Mouse (Mus musculus) E14TG2a.4 (cell line): Measurements from ENCODE around the gene Igf1r.

ENCODE experiments used
- H3K27me3 ChIP-seq: 2 replicates; pipeline ENCODE4 v1.6.1; 2014; ENCODE audit warnings: low read length, control low read depth; ENCODE audit not compliant: insufficient read depth
- H3K36me3 ChIP-seq: 2 replicates; pipeline ENCODE4 v1.6.1; 2014; ENCODE audit warnings: low read length, control low read depth; ENCODE audit not compliant: insufficient read depth
- H3K4me1 ChIP-seq: replicated peaks from 2 replicates; pipeline ENCODE4 v1.6.1; 2014; ENCODE audit warnings: low read depth, low read length, control low read depth
- H3K4me3 ChIP-seq: replicated peaks from 2 replicates; pipeline ENCODE4 v1.5.1; 2014; ENCODE audit warnings: mild to moderate bottlenecking, low read length
- H3K9me3 ChIP-seq: 2 replicates; pipeline ENCODE4 v1.6.1; 2014; ENCODE audit warnings: low read length, control low read depth
- CTCF ChIP-seq: conservative IDR thresholded peaks from 2 replicates; pipeline ENCODE4 v1.5.1; 2014; ENCODE audit warnings: low read length
- NANOG ChIP-seq: IDR thresholded peaks from 2 replicates; pipeline ENCODE4 v1.6.1; 2014; ENCODE audit warnings: borderline replicate concordance, low read length, mixed read lengths
- POU5F1 ChIP-seq: IDR thresholded peaks from 2 replicates; pipeline ENCODE4 v1.6.1; 2014; ENCODE audit warnings: low read length, borderline replicate concordance

The Igf1r gene

DNA sequence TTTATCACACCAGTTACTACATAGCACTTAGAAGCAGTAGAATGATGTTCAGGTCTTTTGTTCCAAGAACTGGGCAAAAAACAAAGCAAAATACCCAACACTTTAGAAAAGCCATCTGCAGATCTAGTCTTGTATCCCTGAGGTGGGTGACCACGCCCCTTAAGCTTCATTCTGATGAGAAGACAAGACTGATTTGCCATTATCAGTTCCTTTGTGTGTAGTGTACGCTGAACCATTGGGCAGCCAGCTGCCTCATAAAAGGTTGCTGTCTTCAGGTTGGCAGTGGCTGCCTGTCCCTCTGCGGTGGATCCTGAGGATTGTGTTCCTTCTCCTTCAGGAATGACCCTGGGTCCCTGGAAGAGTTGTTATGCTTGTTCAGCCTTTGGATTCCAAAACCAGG, 11.1 kb downstream of the Igf1r start:
- TF ChIP-seq NANOG = no peak
- TF ChIP-seq CTCF = no peak
- no peak for TF ChIP-seq POU5F1

DNA sequence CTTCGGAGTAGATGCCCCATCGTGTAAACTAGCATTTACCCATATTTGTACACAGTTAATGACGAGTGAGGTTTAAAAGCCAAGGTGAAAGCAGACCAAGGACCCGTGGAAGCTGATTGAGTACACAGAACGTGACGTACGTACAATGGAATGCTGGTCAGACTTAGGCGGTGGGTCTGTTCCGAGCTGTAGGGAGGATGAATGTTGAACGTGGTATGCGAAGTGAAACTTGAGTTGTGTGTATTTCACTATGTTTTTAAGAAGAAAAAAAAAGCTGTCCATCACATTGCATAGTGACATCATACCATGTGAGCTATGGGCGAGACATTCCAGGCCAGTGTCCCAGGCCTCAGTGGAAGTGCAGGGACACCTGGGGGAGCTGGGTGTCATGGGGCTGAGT, 15.8 kb downstream of the Igf1r start:
- peaks cover 11% of the 10 kb centered on the region for H3K4me1 ChIP-seq
- no peak overlapping the region for H3K4me3 ChIP-seq
- no peaks in the 10 kb centered on the region for H3K36me3 ChIP-seq
- no peaks in the 10 kb centered on the region for H3K27me3 ChIP-seq
- H3K9me3 ChIP-seq = no peaks in the 10 kb centered on the region
- TF ChIP-seq POU5F1 (no peak), CTCF (no peak), NANOG (no peak)

More for the DNA sequence above, 11.1 kb downstream of the Igf1r start:
- Histone ChIP-seq H3K4me1 (peaks cover 32% of the 10 kb centered on the region), H3K9me3 (no peaks in the 10 kb centered on the region), H3K4me3 (no peak overlapping the region), H3K27me3 (peaks cover 4% of the 10 kb centered on the region; the same call in 1 of the 2 replicates), H3K36me3 (no peaks in the 10 kb centered on the region)

DNA sequence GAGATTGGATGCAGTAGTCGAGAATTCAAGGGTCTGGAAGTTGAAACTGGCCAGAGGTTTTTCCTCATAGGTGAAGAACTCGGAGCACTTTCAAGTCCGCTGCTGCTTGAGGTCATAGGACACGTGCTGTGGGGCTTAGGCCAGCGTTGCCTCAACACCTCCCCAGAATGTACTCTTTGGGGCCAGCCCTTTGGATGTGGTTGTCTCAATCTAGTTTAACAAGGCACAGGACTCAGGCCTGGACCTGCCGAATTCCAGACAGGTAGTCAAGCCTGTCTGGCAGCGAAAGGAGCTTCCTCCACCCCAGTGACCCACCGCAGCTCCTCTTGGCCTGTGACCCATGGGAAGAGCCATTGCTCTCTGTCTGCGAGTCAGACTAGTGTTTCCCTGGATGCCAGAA, 16.4 kb downstream of the Igf1r start:
- no peaks in the 10 kb centered on the region for H3K36me3 ChIP-seq
- TF ChIP-seq NANOG = no peak
- no peak for TF ChIP-seq POU5F1
- no peak for TF ChIP-seq CTCF
- H3K4me1 ChIP-seq = peaks cover 5% of the 10 kb centered on the region; the same call in 1 of the 2 replicates
- no peak overlapping the region for H3K4me3 ChIP-seq
- H3K27me3 ChIP-seq = no peaks in the 10 kb centered on the region
- H3K9me3 ChIP-seq = no peaks in the 10 kb centered on the region

DNA sequence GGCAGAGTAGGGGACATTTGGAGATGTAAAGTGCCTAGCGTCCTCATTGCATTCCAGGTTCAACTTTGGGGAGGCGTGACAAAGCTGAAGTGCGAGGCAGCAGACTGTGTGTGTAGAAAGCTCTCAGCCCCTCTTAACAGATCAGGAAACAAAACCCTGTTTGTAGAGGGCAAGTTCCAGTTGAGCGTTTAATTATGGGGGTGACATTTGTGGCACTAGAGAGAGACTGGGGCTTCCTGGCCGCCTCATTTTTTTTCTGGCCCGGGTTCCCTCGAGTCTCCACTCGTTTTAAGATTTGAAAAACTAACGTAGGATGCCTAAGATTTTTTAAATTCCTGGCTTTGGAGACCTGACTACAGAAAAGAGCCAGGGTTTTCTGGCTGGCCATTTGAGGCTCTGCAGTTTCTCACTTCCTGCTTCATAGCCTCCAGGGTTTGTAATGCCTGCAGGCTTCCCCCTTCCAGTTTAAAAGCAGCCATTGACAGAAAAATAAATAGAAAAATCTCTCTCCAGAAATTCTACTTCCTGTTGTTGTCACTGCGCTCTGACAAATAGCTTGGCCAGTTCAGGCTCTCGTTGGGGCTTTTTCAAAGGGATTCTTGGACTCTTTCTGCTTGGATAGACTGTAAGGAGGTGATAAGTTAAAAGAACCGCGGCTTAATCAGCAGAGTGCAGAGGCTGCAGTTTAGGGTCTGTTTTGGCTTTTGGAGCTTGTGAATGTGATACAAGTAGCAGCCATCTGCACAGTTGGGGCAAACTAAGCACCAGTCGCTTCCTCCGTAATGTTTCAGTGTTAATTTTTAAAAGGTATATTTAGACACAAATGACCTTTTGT, 20.8 kb downstream of the Igf1r start:
- TF ChIP-seq CTCF = no peak
- no peak for TF ChIP-seq NANOG
- TF ChIP-seq POU5F1 = no peak
- no peaks in the 10 kb centered on the region for H3K27me3 ChIP-seq

DNA sequence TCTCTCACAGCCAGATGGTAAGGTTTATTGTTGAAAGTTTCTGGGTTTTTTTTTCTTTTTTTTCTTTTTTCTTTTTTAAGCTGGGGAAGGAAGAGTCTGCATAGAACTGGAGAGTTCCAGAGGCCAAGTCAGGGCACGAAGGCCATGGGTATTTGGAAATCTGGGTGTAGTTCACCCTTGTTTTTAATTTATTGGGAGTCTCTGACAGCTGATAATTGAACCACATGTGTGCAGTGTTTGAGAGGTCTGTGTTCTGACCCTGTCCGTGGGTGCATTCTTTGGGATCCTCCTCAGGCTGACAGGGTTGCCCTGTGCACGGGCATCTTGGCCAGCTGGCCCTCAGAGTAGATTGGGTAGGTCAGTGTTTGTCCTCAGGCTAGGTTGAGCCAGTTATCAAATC, 29.3 kb downstream of the Igf1r start:
- TF ChIP-seq POU5F1 (no peak), NANOG (no peak), CTCF (no peak)
- peaks cover 3% of the 10 kb centered on the region; the same call in 1 of the 2 replicates for H3K4me1 ChIP-seq
- H3K4me3 ChIP-seq = no peak overlapping the region
- H3K36me3 ChIP-seq = no peaks in the 10 kb centered on the region
- no peaks in the 10 kb centered on the region for H3K27me3 ChIP-seq
- H3K9me3 ChIP-seq = no peaks in the 10 kb centered on the region

More for the DNA sequence above, 20.8 kb downstream of the Igf1r start:
- Histone ChIP-seq H3K9me3 (no peaks in the 10 kb centered on the region), H3K4me3 (no peak overlapping the region), H3K36me3 (no peaks in the 10 kb centered on the region), H3K4me1 (no peaks in the 10 kb centered on the region)

DNA sequence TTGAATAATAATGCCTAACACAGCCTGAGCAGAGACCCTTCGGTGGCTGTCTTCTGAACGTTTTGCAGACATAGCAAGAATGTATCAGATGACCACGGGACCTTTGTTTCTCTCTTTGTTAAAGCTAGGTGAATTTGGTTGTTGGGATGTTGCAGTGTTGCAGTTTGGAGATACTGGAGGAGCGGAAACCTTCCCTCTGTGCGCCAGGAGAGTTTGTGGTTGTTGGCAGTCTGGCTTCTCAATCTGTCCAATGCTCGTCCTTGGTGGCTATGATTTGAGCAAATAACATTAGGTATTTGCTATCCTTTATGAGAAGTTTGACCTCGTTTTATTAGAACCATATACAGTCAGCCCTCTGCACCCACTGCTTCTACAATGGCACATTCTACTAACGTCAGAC, 30.2 kb downstream of the Igf1r start:
- Histone ChIP-seq H3K36me3 (no peaks in the 10 kb centered on the region), H3K9me3 (no peaks in the 10 kb centered on the region), H3K27me3 (no peaks in the 10 kb centered on the region), H3K4me3 (no peak overlapping the region), H3K4me1 (peaks cover 3% of the 10 kb centered on the region; the same call in 1 of the 2 replicates)
- TF ChIP-seq NANOG = no peak
- TF ChIP-seq POU5F1 = no peak
- TF ChIP-seq CTCF = no peak

DNA sequence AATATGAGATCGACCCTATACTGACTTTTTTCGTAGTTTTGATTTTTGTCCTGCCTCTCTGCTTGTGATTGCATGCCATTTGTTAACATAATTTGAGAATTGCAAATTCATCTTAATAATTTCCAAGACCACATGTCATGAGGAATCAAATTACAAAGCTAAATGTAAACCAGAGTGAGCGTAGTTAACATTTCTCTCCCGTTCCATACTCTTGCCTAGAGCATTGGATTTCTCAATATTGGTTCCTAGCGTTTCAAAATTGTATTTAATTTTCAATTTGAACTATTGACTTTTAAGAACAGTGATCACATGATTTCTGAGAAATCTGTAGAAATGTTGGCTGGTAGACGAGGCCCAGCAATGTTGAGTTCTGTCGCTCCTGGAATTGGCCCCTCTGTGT, 30.8 kb downstream of the Igf1r start:
- H3K36me3 ChIP-seq = no peaks in the 10 kb centered on the region
- H3K4me3 ChIP-seq = no peak overlapping the region
- no peaks in the 10 kb centered on the region for H3K27me3 ChIP-seq
- H3K9me3 ChIP-seq = no peaks in the 10 kb centered on the region
- H3K4me1 ChIP-seq = peaks cover 4% of the 10 kb centered on the region; the same call in 1 of the 2 replicates
- TF ChIP-seq NANOG (no peak), CTCF (no peak), POU5F1 (no peak)

DNA sequence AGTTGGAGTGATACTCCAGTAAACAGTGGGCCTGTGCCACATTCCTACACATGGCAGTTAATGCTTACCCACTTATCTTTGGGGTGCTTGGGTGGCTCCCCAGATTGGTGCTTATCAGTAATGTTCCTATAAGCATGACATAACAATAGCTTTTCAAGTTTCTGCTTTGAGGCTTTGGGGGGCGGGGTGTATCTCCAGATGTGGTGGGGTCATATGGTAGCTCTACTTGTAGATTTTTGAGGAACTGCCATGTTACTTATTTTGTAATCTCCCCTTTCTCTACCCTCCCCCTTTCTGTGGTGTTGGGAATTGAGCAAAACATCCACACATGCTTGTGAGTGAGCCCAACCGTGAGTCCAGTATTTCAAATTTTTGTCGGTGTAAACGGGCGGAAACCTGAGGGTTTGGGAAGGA, 32.4 kb downstream of the Igf1r start:
- H3K4me3 ChIP-seq = no peak overlapping the region
- no peaks in the 10 kb centered on the region for H3K9me3 ChIP-seq
- H3K27me3 ChIP-seq = no peaks in the 10 kb centered on the region
- TF ChIP-seq CTCF (no peak), POU5F1 (no peak), NANOG (no peak)
- peaks cover 19% of the 10 kb centered on the region for H3K4me1 ChIP-seq
- H3K36me3 ChIP-seq = no peaks in the 10 kb centered on the region

DNA sequence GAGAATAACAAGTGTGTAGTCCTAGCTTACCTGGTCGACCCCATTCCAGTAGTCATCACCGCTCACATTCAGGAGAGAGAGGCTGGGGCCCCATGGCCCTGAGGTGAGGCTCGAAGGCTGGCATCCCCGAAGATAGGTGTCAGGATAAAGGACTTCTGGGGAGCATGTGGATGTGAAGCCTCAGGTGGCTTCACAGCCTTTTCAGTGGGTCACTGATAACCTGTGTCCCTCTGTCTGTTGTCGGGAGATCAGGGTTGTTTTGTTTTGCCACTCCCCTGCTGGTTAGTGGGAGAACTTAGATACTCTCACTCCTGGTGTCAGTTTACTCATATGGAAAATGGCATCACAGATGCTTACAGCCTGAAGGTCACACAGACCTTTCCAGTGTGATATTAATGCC, 32.9 kb downstream of the Igf1r start:
- TF ChIP-seq POU5F1 = no peak
- no peak for TF ChIP-seq CTCF
- no peak for TF ChIP-seq NANOG
- H3K4me1 ChIP-seq = peaks cover 22% of the 10 kb centered on the region
- no peaks in the 10 kb centered on the region for H3K27me3 ChIP-seq
- H3K36me3 ChIP-seq = no peaks in the 10 kb centered on the region
- H3K9me3 ChIP-seq = no peaks in the 10 kb centered on the region
- no peak overlapping the region for H3K4me3 ChIP-seq
